Mouse (Mus musculus): ENCODE data around the gene Gm2026. TPM values are rescaled to one million over a fixed set of nuclear protein-coding genes. Genes with fewer than 3 reads are reported as not detected.

The Gm2026 gene
- 1.2 and 1.7 TPM in 2 replicates for polyA plus RNA-seq (2012; rRNA removed)

DNA sequence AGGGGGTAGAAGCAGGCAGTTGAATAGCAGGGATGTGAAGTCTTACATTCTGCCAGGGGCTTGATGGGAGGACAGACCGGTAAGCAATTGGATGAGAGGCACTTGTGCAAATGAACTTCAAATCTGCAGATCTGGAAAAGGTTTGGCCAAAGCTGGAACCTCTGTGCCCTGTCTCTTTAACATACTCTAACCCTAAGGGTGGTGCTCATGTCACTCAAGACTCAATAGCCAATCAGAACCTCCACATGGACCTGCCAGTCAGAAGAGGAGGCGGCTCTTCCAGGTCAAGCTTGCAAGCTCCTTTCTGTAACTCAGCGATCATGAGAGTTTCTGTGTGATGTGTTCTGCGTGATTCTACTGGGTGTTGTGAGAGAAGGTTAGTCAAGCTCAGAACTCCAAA lies at the start of gene Gm2026:
Gm2026 (plus strand) TSS at position 301 of the 400 bp plus-strand sequence.

DNA sequence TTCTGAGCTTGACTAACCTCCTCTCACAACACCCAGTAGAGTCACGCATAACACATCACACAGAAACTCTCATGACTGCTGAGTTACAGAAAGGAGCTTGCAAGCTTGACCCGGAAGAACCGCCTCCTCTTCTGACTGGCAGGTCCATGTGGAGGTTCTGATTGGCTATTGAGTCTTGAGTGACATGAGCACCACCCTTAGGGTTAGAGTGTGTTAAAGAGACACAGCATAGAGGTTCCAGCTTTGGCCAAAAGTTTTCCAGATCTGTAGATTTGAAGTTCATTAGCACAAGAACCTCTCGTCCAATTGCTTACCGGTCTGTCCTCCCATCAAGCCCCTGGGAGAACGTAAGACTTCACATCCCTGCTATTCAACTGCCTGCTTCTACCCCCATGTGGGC lies 34.1 kb upstream of the Gm2026 start, which contains the start of gene Zfp966:
Zfp966 (minus strand) TSS at position 101 of the 400 bp plus-strand sequence.

Other genes starting within 250 kb of the Gm2026 start
- gene Gm2007, start 223.8 kb upstream of the Gm2026 start, polyA plus RNA-seq (2012; rRNA removed): not detected in 2 replicates
- 1.7 and 1.8 TPM in 2 replicates for gene Gm14288, start 164.2 kb upstream of the Gm2026 start, polyA plus RNA-seq (2012; rRNA removed)
- gene Gm6710, start 96.1 kb upstream of the Gm2026 start, polyA plus RNA-seq (2012; rRNA removed): 0.96 and 1.1 TPM in 2 replicates
- gene Zfp966, start 34.2 kb upstream of the Gm2026 start, polyA plus RNA-seq (2012; rRNA removed): 1.2 and 1.5 TPM in 2 replicates
- 0.25 and 0.85 TPM in 2 replicates for gene Gm2004, start 184.5 kb downstream of the Gm2026 start, polyA plus RNA-seq (2012; rRNA removed)